Mouse (Mus musculus): ENCODE data around the gene Eva1c.

GRCm38 (mm10) chr16:90892081-90892480, 65.6 kb downstream of the Eva1c start:
- no peak for TF ChIP-seq EP300 (optimal IDR thresholded peaks at IDR 0.05)
- no peak for TF ChIP-seq CTCF (IDR thresholded peaks at IDR 0.05; ENCODE audit: low read depth)
